Mouse (Mus musculus): Measurements from ENCODE around the gene Selenos. TPM values are rescaled to one million over a fixed set of nuclear protein-coding genes. Genes with fewer than 3 reads are reported as not detected.

The Selenos gene
- polyA plus RNA-seq, 1 experiment from 2014 or later, result 94.9 TPM

DNA sequence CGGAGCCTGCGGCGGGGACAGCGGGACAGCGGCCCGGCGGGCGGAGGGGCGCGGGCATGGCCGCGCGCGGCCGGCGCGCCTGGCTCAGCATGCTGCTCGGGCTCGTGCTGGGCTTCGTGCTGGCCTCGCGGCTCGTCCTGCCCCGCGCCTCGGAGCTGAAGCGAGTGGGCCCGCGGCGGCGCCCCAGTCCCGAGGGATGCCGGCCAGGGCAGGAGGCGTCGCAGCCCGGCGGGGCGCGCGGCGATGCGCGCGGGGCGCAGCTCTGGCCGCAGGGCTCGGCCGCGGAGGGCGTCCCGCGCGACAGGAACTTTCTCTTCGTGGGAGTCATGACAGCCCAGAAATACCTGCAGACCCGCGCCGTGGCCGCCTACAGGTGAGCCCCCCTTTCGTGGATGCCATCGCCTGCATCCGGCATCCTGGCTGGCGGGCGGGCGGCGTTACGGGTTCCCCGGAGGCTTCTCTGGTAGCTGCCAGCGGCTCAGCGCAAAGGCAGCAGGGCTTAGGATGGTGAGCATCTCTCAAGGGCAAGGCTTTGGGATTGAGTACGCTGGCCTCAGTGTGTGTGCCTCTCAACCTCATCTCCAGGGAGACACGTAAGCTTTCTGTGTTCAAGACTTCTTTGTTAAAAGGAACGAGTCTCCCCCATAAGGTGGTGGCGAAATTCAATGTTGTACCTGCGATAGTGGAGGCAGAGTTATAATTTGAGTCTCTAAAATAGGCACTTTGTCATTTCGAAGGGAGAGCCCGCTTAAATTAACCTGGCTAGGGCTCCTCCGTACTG is 30.6 kb downstream of the Selenos start:
- Histone ChIP-seq H3K4me1 (ENCODE audit: control insufficient read depth, insufficient read depth, low read depth, low read length) (peaks cover 25% of the 10 kb centered on the region), H3K9me3 (ENCODE audit: control insufficient read depth, low read length) (no peaks in the 10 kb centered on the region), H3K27ac (ENCODE audit: low read depth, low read length) (peak overlapping the region; percentile 95), H3K4me2 (ENCODE audit: low read length) (peak overlapping the region; percentile 99), H3K9ac (ENCODE audit: low read depth, low read length) (peak overlapping the region; percentile 97), H3K27me3 (replicated peaks; ENCODE audit: control insufficient read depth, insufficient read depth, low read length) (0 out of 2 replicates have a peak, but pooled peaks cover 2% of the 10 kb centered on the region), H3K36me3 (ENCODE audit: control insufficient read depth, insufficient read depth, low read length) (no peaks in the 10 kb centered on the region), H3K4me3 (ENCODE audit: low read length) (peak overlapping the region; percentile 95)
- peak; percentile 50 for ATAC-seq
- WGBS, result under 1% methylated on average over 47 of the region's 77 CpGs

DNA sequence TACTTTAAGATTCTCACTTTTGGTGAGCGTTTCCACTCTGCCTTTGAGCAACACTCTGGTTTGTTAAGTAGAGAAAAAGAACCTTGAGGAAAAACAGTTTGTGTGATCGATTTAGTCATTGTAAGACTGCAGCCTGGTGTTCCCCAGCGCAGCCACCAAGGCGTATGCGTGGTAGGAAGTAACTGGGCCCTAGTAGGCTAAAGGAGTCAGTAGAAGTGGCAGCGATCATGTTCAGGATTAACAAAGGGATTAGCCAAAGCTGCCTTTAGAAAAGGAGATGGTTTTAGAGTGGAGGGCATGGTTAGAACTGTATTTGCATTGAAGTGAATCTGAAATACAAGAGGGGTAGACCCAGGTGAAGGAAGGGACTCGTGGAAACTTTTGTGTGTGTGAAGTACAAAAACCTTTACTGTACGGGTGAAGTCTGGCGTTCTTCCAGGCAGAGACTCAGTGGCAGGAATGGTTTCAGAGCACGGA is 31.2 kb downstream of the Selenos start:
- Histone ChIP-seq H3K27ac (ENCODE audit: low read depth, low read length) (peak overlapping the region; percentile 95), H3K4me2 (ENCODE audit: low read length) (peak overlapping the region; percentile 99), H3K9ac (ENCODE audit: low read depth, low read length) (peak overlapping the region; percentile 97), H3K27me3 (replicated peaks; ENCODE audit: control insufficient read depth, insufficient read depth, low read length) (0 out of 2 replicates have a peak, but pooled peaks cover 2% of the 10 kb centered on the region), H3K36me3 (ENCODE audit: control insufficient read depth, insufficient read depth, low read length) (no peaks in the 10 kb centered on the region), H3K9me3 (ENCODE audit: control insufficient read depth, low read length) (no peaks in the 10 kb centered on the region), H3K4me1 (ENCODE audit: control insufficient read depth, insufficient read depth, low read depth, low read length) (peaks cover 25% of the 10 kb centered on the region), H3K4me3 (ENCODE audit: low read length) (peak overlapping the region; percentile 95)
- no peak for ATAC-seq
- 2% methylated on average over 10 of the region's 10 CpGs for WGBS

DNA sequence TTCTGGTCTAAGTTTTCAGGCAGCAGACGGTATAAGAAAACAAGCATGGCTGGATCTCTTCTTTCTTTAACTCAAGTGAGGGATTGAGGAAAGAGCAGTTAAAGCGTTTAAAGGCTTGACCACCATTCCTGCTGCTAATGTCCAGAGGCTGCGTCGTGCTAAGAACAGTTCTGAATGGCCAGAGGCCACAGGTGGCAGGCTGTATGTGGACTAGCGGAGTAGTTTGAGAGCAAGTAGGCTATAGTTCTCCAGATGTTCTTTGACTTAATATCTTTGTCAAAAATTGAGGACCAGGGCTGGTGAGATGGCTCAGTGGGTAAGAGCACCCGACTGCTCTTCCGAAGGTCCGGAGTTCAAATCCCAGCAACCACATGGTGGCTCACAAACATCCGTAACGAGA is 31.8 kb downstream of the Selenos start:
- peaks cover 26% of the 10 kb centered on the region for H3K4me1 ChIP-seq (ENCODE audit: control insufficient read depth, insufficient read depth, low read depth, low read length)
- 0 out of 2 replicates have a peak, but pooled peaks cover 2% of the 10 kb centered on the region for H3K27me3 ChIP-seq (replicated peaks; ENCODE audit: control insufficient read depth, insufficient read depth, low read length)
- no peaks in the 10 kb centered on the region for H3K36me3 ChIP-seq (ENCODE audit: control insufficient read depth, insufficient read depth, low read length)
- peak overlapping the region; percentile 95 for H3K4me3 ChIP-seq (ENCODE audit: low read length)
- peak overlapping the region; percentile 99 for H3K4me2 ChIP-seq (ENCODE audit: low read length)
- 53% methylated on average over 10 of the region's 10 CpGs for WGBS
- no peak for ATAC-seq
- H3K9ac ChIP-seq (ENCODE audit: low read depth, low read length), result peak overlapping the region; percentile 35; the same call in 1 of the 2 replicates
- no peaks in the 10 kb centered on the region for H3K9me3 ChIP-seq (ENCODE audit: control insufficient read depth, low read length)
- H3K27ac ChIP-seq (ENCODE audit: low read depth, low read length), result 0 out of 2 replicates have a peak overlapping the region, but pooled peaks have one; percentile 95

DNA sequence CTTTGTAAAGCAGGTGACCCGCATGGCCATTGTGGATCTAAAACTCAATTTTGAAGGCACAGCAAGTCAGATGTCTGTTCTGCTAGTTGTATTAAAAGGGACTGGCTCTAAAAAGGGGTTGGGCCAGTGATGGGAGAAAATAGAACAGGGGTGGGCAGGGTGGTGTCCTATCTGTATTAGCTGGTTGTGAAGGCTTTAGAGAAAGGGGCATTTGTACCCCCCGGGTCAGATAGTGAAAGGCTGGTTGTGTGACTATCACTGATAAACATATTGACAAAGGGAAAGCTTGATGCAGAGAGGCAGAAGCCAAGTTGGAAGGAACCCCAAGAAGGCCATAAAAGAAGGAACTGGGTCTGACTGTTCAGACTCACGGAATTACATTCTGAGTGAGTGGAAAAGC is 34.1 kb downstream of the Selenos start:
- Histone ChIP-seq H3K4me3 (ENCODE audit: low read length) (no peak overlapping the region), H3K27me3 (replicated peaks; ENCODE audit: control insufficient read depth, insufficient read depth, low read length) (no peaks in the 10 kb centered on the region), H3K36me3 (ENCODE audit: control insufficient read depth, insufficient read depth, low read length) (no peaks in the 10 kb centered on the region), H3K27ac (ENCODE audit: low read depth, low read length) (no peak overlapping the region), H3K4me2 (ENCODE audit: low read length) (no peak overlapping the region), H3K9me3 (ENCODE audit: control insufficient read depth, low read length) (no peaks in the 10 kb centered on the region), H3K4me1 (ENCODE audit: control insufficient read depth, insufficient read depth, low read depth, low read length) (peaks cover 32% of the 10 kb centered on the region), H3K9ac (ENCODE audit: low read depth, low read length) (no peak overlapping the region)
- WGBS, result 86% methylated on average over 3 of the region's 3 CpGs
- no peak for ATAC-seq

DNA sequence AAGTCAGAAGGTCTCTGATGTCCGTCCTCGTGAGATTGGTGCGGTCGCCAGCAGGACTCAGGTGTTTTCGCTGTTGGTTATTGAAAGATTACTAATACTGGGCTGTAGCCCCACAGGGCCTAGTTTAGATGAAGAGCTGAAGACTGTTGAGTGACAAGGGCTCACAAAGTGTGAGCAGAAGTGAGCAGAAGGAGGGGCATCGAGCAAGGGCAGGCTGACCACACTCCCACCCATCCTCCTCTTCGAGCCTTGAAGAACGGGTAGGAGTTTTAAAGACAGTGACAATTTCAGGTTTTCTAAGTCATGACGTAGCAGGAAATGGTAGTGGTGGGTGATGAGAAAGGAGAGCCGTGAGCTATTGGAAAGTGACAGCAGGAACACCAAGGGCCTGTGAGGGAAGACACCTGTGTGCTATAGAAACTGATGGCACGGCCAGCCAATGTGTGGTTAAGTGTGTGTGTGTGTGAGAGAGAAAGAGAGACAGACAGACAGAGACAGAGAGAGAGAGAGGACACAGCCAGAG is 36.4 kb downstream of the Selenos start:
- Histone ChIP-seq H3K4me2 (ENCODE audit: low read length) (no peak overlapping the region), H3K4me1 (ENCODE audit: control insufficient read depth, insufficient read depth, low read depth, low read length) (peaks cover 39% of the 10 kb centered on the region)
- 79% methylated on average over 11 of the region's 11 CpGs for WGBS

DNA sequence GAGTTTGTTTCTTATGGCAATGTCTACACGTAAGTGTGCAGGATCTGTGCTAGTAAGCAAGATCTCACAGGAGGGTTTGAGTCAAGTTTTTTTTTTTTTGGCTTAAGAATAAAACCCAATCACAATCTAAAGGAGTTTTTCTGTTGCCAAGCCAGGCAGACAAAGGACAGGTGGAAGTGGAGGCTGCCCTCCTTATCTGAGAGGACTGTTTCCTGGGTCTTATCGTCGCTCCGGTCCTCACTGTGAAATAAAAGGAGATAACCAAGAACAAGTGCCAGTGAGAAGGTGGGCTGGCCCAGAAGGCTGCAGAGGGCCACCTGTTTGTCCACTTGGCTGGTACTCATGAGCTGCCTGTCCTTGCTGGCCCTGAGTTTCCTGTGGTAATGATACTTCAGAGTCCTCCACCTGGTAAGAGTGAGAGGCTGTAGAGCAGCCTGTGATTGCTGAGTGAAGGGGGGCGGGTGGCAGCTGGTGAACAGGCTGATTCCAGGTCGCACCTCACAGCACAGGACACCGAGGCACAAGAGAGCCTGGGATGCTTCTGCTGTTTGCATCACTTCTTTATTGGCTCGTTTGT is 37.5 kb downstream of the Selenos start:
- no peaks in the 10 kb centered on the region for H3K27me3 ChIP-seq (replicated peaks; ENCODE audit: control insufficient read depth, insufficient read depth, low read length)
- ATAC-seq, result no peak
- 76% methylated on average over 8 of the region's 8 CpGs for WGBS

More for the DNA sequence above, 36.4 kb downstream of the Selenos start:
- Histone ChIP-seq H3K36me3 (ENCODE audit: control insufficient read depth, insufficient read depth, low read length) (no peaks in the 10 kb centered on the region), H3K27ac (ENCODE audit: low read depth, low read length) (no peak overlapping the region), H3K9ac (ENCODE audit: low read depth, low read length) (no peak overlapping the region), H3K27me3 (replicated peaks; ENCODE audit: control insufficient read depth, insufficient read depth, low read length) (no peaks in the 10 kb centered on the region), H3K9me3 (ENCODE audit: control insufficient read depth, low read length) (no peaks in the 10 kb centered on the region), H3K4me3 (ENCODE audit: low read length) (no peak overlapping the region)
- ATAC-seq, result no peak

DNA sequence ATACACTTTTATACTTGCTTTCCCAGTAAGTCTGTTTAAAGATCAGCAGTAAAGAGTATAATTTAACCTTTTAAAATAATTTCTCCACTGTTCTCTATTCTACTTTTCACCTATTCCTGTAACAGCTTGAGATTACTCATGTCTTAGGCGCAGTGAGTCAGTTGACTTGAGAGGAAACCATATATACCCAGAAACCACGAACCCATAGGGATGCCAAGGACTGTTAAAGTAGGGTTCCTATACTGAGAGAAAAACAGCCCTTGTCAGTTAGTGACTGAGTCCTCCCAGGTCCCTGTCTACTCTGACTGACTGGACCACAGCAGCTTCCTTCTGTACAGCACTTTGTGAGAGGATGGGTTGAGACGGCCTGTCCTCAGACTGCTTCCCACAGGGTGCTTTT is 38.6 kb downstream of the Selenos start:
- Histone ChIP-seq H3K9me3 (ENCODE audit: control insufficient read depth, low read length) (no peaks in the 10 kb centered on the region), H3K27me3 (replicated peaks; ENCODE audit: control insufficient read depth, insufficient read depth, low read length) (no peaks in the 10 kb centered on the region), H3K36me3 (ENCODE audit: control insufficient read depth, insufficient read depth, low read length) (no peaks in the 10 kb centered on the region), H3K9ac (ENCODE audit: low read depth, low read length) (no peak overlapping the region), H3K4me1 (ENCODE audit: control insufficient read depth, insufficient read depth, low read depth, low read length) (peaks cover 28% of the 10 kb centered on the region), H3K27ac (ENCODE audit: low read depth, low read length) (no peak overlapping the region), H3K4me3 (ENCODE audit: low read length) (no peak overlapping the region), H3K4me2 (ENCODE audit: low read length) (no peak overlapping the region)
- ATAC-seq, result no peak
- 84% methylated on average over 3 of the region's 3 CpGs for WGBS

More for the DNA sequence above, 37.5 kb downstream of the Selenos start:
- Histone ChIP-seq H3K4me2 (ENCODE audit: low read length) (no peak overlapping the region), H3K36me3 (ENCODE audit: control insufficient read depth, insufficient read depth, low read length) (no peaks in the 10 kb centered on the region), H3K27ac (ENCODE audit: low read depth, low read length) (no peak overlapping the region), H3K9ac (ENCODE audit: low read depth, low read length) (no peak overlapping the region), H3K9me3 (ENCODE audit: control insufficient read depth, low read length) (no peaks in the 10 kb centered on the region), H3K4me3 (ENCODE audit: low read length) (no peak overlapping the region), H3K4me1 (ENCODE audit: control insufficient read depth, insufficient read depth, low read depth, low read length) (peaks cover 35% of the 10 kb centered on the region)

DNA sequence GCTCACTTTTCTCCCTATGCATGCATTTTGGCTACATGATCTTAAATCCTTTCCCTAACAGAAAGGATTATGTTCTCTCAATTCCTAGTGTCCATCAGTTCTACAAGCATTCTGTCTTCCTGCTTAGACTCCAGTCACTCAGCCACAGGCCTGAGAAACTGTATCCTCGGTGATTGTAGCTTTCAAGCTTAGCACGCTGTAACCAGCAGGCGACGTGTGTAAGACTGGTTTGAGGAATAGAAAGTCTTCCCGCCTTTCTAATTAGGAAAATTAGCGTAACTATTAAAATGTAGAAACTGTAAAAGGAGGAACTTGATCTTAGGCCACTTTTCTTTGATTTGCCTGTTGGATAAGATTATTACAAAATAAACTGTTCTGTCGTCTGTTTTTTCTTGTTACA is 39.3 kb downstream of the Selenos start:
- Histone ChIP-seq H3K4me2 (ENCODE audit: low read length) (no peak overlapping the region), H3K9me3 (ENCODE audit: control insufficient read depth, low read length) (no peaks in the 10 kb centered on the region), H3K9ac (ENCODE audit: low read depth, low read length) (no peak overlapping the region), H3K27ac (ENCODE audit: low read depth, low read length) (no peak overlapping the region), H3K4me3 (ENCODE audit: low read length) (no peak overlapping the region), H3K27me3 (replicated peaks; ENCODE audit: control insufficient read depth, insufficient read depth, low read length) (no peaks in the 10 kb centered on the region), H3K4me1 (ENCODE audit: control insufficient read depth, insufficient read depth, low read depth, low read length) (peaks cover 22% of the 10 kb centered on the region), H3K36me3 (ENCODE audit: control insufficient read depth, insufficient read depth, low read length) (no peaks in the 10 kb centered on the region)
- 59% methylated on average over 7 of the region's 7 CpGs for WGBS
- ATAC-seq, result no peak

DNA sequence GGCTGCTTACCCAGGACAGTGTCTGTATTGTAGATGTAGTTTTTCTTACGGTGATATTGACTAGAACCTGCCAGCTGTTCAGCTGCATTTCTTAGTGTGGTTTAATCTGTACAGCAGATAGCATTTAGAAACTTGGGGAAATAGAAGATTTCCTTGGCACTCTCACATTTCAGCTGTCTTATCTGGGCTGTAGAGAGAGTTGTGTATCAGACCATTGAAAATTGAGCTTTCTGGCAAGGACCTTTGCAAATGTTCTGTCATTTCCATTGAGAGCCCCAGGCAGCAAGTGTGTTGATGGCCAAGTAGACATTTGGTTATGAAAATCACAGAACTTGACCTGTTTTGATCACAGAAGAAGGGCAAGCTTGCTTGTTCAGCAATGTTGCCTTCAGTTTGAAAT is 40.7 kb downstream of the Selenos start:
- H3K9me3 ChIP-seq (ENCODE audit: control insufficient read depth, low read length), result no peaks in the 10 kb centered on the region
- no peak overlapping the region for H3K9ac ChIP-seq (ENCODE audit: low read depth, low read length)
- no peak overlapping the region for H3K4me3 ChIP-seq (ENCODE audit: low read length)
- H3K27me3 ChIP-seq (replicated peaks; ENCODE audit: control insufficient read depth, insufficient read depth, low read length), result no peaks in the 10 kb centered on the region
- no peak for ATAC-seq
- H3K4me2 ChIP-seq (ENCODE audit: low read length), result no peak overlapping the region
- no peaks in the 10 kb centered on the region for H3K36me3 ChIP-seq (ENCODE audit: control insufficient read depth, insufficient read depth, low read length)
- 65% methylated on average over 1 of the region's 1 CpGs for WGBS
- 0 out of 2 replicates have a peak overlapping the region, but pooled peaks have one; percentile 27 for H3K27ac ChIP-seq (ENCODE audit: low read depth, low read length)
- H3K4me1 ChIP-seq (ENCODE audit: control insufficient read depth, insufficient read depth, low read depth, low read length), result peaks cover 22% of the 10 kb centered on the region

All from hindbrain, embryonic 16.5 days (tissue).